Mouse (Mus musculus) neural tube, embryonic 14.5 days (tissue): Measurements from ENCODE around the gene Wdtc1. TPM values are rescaled to one million over a fixed set of nuclear protein-coding genes. Genes with fewer than 3 reads are reported as not detected.
A peak's percentile ranks its signal among the peaks of the same experiment; 100 is the strongest.

Experiments
- ATAC-seq: fragments of 200-750 bp; cut with Nextera tagmentation; 2 replicates; pipeline ENCODE4 v1.8.0; 2017; ENCODE audit warnings: low read depth, mild to moderate bottlenecking, moderate TSS enrichment, moderate library complexity
- H3K27ac ChIP-seq: fragments of 300-500 bp; sonication (generic); 2 replicates; pipeline ENCODE4 v1.5.1; 2014; ENCODE audit warnings: low read depth, mild to moderate bottlenecking, control low read depth, low read length, moderate library complexity, mixed read lengths
- H3K27me3 ChIP-seq: fragments of 300-500 bp; sonication (generic); 2 replicates; pipeline ENCODE4 v1.6.1; 2014; ENCODE audit warnings: low read length; ENCODE audit not compliant: control insufficient read depth, insufficient read depth
- H3K36me3 ChIP-seq: fragments of 300-500 bp; sonication (generic); 2 replicates; pipeline ENCODE4 v1.6.1; 2014; ENCODE audit warnings: low read length, mixed read lengths; ENCODE audit not compliant: control insufficient read depth, insufficient read depth
- H3K4me1 ChIP-seq: fragments of 300-500 bp; sonication (generic); 2 replicates; pipeline ENCODE4 v1.6.1; 2014; ENCODE audit warnings: low read length; ENCODE audit not compliant: control insufficient read depth, insufficient read depth
- H3K4me2 ChIP-seq: fragments of 300-500 bp; sonication (generic); 2 replicates; pipeline ENCODE4 v1.6.1; 2014; ENCODE audit warnings: mild to moderate bottlenecking, low read depth, low read length, control low read depth
- H3K4me3 ChIP-seq: fragments of 300-500 bp; sonication (generic); 2 replicates; pipeline ENCODE4 v1.5.1; 2014; ENCODE audit warnings: low read depth, low read length, control low read depth, mixed read lengths
- H3K9ac ChIP-seq: fragments of 300-500 bp; sonication (generic); replicated peaks from 2 replicates; pipeline ENCODE4 v1.6.1; 2014; ENCODE audit warnings: low read depth, mild to moderate bottlenecking, control low read depth, low read length, mixed read lengths
- H3K9me3 ChIP-seq: fragments of 300-500 bp; sonication (generic); 2 replicates; pipeline ENCODE4 v1.6.1; 2016; ENCODE audit warnings: low read length; ENCODE audit not compliant: control insufficient read depth
- WGBS: fragments of 180-500 bp; shearing (Covaris S2); extraction: QIAGEN DNeasy Blood & Tissue Kit; methylation state at CpG from one replicate; pipeline ENCODE4 v1.1.7; 2014; 5-methylcytosine and 5-hydroxymethylcytosine counted together
- polyA plus RNA-seq: library from polyadenylated mRNA; unstranded; fragments of >200 nt; fragmentation: Nextera tagmentation; extraction: Ambion mirVana; gene quantifications from 2 replicates; pipeline ENCODE4 v1.2.1, GENCODE M21; 2014

Gene Wdtc1
- polyA plus RNA-seq, 1 experiment from 2014 or later = 22.3 TPM

DNA sequence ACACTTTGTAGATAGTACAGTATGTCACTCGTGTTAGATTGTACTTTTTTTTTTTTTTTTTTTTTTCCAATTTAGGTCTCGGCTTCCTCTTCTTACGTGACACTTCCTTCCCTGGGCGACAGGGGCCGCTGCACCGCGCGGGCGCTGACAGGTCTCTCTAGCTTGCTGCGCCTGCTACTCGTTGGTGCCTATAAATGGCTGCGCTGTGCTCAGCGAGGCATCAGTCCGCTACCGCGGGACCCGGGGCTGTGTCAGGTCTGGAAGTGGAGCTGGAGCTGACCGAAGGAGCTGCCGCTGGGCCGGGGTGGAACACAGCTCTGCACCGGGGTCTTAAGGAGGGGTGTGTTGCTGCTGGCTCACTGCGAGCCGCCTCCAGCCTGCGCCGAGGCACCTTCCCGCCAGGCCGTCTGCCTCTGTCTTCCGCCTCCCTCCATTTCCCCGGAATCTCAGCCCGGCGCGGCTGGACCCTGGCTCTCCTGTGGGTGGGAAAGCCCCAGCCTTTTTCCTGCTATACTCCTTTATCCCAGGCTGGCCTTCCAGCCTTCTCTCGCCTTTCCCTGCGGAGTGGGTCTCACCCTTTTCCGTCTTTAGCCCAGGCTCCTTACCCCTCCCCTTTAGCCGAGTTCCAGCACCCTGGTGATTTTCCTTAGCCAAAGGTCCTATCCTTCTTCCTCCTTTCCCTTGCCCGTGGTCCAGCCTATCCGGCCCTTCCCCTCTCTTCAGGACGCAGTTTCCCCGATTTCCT lies 16.4 kb upstream of the Wdtc1 start, which contains the start of gene Slc9a1:
TSS of gene Slc9a1 (plus strand) at position 154 of the 745 bp plus-strand sequence.
- under 1% methylated on average over 39 of the region's 40 CpGs for WGBS
- Histone ChIP-seq H3K27ac (peak within 1 kb of the TSS; percentile 89), H3K9me3 (no peaks in the 10 kb centered on the region), H3K27me3 (no peaks in the 10 kb centered on the region), H3K9ac (peak within 1 kb of the TSS; percentile 90), H3K4me1 (peaks cover 36% of the 10 kb centered on the region), H3K4me3 (peak within 1 kb of the TSS; percentile 81), H3K36me3 (no peaks in the 10 kb centered on the region), H3K4me2 (peak within 1 kb of the TSS; percentile 72)
- ATAC-seq = peak; percentile 97

- Histone ChIP-seq H3K9me3 (no peaks in the 10 kb centered on the region), H3K4me1 (no peaks in the 10 kb centered on the region), H3K27me3 (no peaks in the 10 kb centered on the region), H3K9ac (no peak overlapping the region), H3K4me3 (no peak overlapping the region), H3K36me3 (no peaks in the 10 kb centered on the region), H3K27ac (no peak overlapping the region), H3K4me2 (no peak overlapping the region)
- ATAC-seq = no peak
- 94% methylated on average over 6 of the region's 6 CpGs for WGBS
Measured at GRCm38 (mm10) chr4:133354641-133355040, 1.4 kb upstream of the Wdtc1 start.

- 70% methylated on average over 10 of the region's 10 CpGs for WGBS
- Histone ChIP-seq H3K36me3 (no peaks in the 10 kb centered on the region), H3K9ac (no peak overlapping the region), H3K4me2 (no peak overlapping the region), H3K4me1 (no peaks in the 10 kb centered on the region), H3K27ac (no peak overlapping the region), H3K27me3 (no peaks in the 10 kb centered on the region), H3K4me3 (no peak overlapping the region), H3K9me3 (no peaks in the 10 kb centered on the region)
- no peak for ATAC-seq
Measured at GRCm38 (mm10) chr4:133352797-133353196, 484 bp downstream of the Wdtc1 start.

GRCm38 (mm10) chr4:133348051-133348775 lies 5.1 kb downstream of the Wdtc1 start:
- no peak overlapping the region for H3K4me2 ChIP-seq
- 89% methylated on average over 5 of the region's 5 CpGs for WGBS
- no peaks in the 10 kb centered on the region for H3K9me3 ChIP-seq
- ATAC-seq = no peak
- no peaks in the 10 kb centered on the region for H3K27me3 ChIP-seq
- no peaks in the 10 kb centered on the region for H3K36me3 ChIP-seq
- H3K4me1 ChIP-seq = no peaks in the 10 kb centered on the region
- H3K9ac ChIP-seq = no peak overlapping the region
- H3K27ac ChIP-seq = no peak overlapping the region
- H3K4me3 ChIP-seq = no peak overlapping the region

DNA sequence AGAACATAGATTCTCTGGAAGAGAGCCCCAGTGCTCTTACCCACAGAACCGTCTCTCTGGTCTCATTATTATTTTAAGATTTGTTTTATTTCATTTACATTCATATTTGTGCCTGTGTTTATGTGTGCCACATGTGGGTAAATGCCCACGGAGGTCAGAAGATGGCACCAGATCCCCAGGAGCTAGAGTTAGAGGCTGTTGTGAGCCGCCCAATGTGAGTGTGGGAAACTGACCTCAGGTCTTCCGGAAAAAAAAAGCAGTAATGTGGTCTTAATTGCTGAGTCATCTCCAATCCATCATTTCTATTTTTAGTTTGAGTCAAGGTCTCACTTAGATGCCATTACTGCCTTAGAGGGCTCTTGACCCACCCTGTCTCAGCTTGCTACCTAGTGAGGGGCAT lies 5.7 kb downstream of the Wdtc1 start:
- no peak overlapping the region for H3K27ac ChIP-seq
- no peak overlapping the region for H3K4me2 ChIP-seq
- H3K9ac ChIP-seq = no peak overlapping the region
- no peak overlapping the region for H3K4me3 ChIP-seq
- 71% methylated on average over 4 of the region's 4 CpGs for WGBS
- no peaks in the 10 kb centered on the region for H3K36me3 ChIP-seq
- H3K27me3 ChIP-seq = no peaks in the 10 kb centered on the region
- H3K9me3 ChIP-seq = no peaks in the 10 kb centered on the region
- ATAC-seq = no peak
- no peaks in the 10 kb centered on the region for H3K4me1 ChIP-seq

DNA sequence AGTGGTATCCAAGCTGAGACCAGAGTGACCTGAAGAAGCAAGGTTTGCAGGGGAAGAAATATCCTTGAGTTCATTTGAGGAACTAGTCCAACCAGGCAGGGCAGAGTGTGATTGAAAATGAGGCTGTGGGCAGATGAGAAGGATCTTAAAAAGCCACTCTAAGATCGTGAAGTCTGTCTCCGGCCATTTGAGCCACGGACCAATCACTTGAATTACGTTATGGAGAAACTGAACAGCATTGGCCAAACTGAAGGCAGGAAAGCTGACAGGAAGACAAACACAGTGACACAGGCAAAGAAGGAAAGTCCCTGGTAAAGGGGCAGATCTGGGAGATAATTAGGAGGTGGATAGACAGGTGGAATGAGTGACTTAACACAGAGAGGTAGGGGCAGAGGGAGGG lies 6.7 kb downstream of the Wdtc1 start:
- Histone ChIP-seq H3K4me2 (no peak overlapping the region), H3K9me3 (no peaks in the 10 kb centered on the region), H3K4me3 (no peak overlapping the region), H3K27ac (no peak overlapping the region), H3K9ac (no peak overlapping the region), H3K4me1 (no peaks in the 10 kb centered on the region), H3K36me3 (no peaks in the 10 kb centered on the region), H3K27me3 (no peaks in the 10 kb centered on the region)
- no peak for ATAC-seq
- 83% methylated on average over 4 of the region's 4 CpGs for WGBS

DNA sequence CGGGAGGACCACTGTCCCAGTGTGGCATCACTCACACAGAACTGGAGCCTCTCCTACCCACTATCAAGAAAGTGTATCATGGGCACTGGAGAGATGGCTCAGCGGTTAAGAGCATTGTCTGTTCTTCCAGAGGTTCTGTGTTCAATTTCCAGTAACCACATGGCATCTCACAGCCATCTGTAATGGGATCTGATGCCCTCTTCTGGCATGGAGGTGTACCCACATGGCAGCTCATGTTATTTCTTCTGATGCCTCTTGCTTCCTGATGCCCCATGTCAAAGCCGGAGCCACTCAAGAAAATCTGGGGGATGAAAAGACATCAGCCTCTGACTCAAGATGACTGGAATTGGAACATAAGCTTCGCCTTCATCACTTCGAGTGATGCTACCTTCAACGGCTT lies 7.6 kb downstream of the Wdtc1 start:
- Histone ChIP-seq H3K4me1 (no peaks in the 10 kb centered on the region), H3K9ac (no peak overlapping the region), H3K27ac (no peak overlapping the region), H3K4me2 (no peak overlapping the region), H3K4me3 (no peak overlapping the region), H3K9me3 (no peaks in the 10 kb centered on the region), H3K27me3 (no peaks in the 10 kb centered on the region), H3K36me3 (no peaks in the 10 kb centered on the region)
- no peak for ATAC-seq
- WGBS = 88% methylated on average over 6 of the region's 6 CpGs

- no peak overlapping the region for H3K27ac ChIP-seq
- no peaks in the 10 kb centered on the region for H3K27me3 ChIP-seq
- H3K9me3 ChIP-seq = no peaks in the 10 kb centered on the region
- no peaks in the 10 kb centered on the region for H3K36me3 ChIP-seq
- H3K4me3 ChIP-seq = no peak overlapping the region
- no peak overlapping the region for H3K9ac ChIP-seq
- whole genome bisulfite sequencing = 5% methylated on average over 4 of the region's 4 CpGs
- no peak for ATAC-seq
- no peak overlapping the region for H3K4me2 ChIP-seq
- H3K4me1 ChIP-seq = no peaks in the 10 kb centered on the region
Measured at GRCm38 (mm10) chr4:133344112-133344511, 9.2 kb downstream of the Wdtc1 start.

- Histone ChIP-seq H3K4me2 (no peak overlapping the region), H3K9me3 (no peaks in the 10 kb centered on the region), H3K27ac (no peak overlapping the region), H3K4me3 (no peak overlapping the region; the same call in 1 of the 2 replicates), H3K27me3 (no peaks in the 10 kb centered on the region), H3K36me3 (no peaks in the 10 kb centered on the region), H3K9ac (no peak overlapping the region), H3K4me1 (no peaks in the 10 kb centered on the region)
- ATAC-seq = no peak
- 85% methylated on average over 2 of the region's 2 CpGs for WGBS
Measured at GRCm38 (mm10) chr4:133340217-133340616, 13.1 kb downstream of the Wdtc1 start.
